Mouse (Mus musculus): ENCODE data around the gene Slc26a1. TPM values are rescaled to one million over a fixed set of nuclear protein-coding genes. Genes with fewer than 3 reads are reported as not detected.

Slc26a1 gene
- polyA plus RNA-seq (2012; rRNA removed), result 11.9 and 13.6 TPM in 2 replicates

GRCm38 (mm10) chr5:108675251-108675816 lies at the start of gene Slc26a1:
Gene Slc26a1 (minus strand): TSS chr5:108675569.

GRCm38 (mm10) chr5:108692271-108692670 lies 16.9 kb upstream of the Slc26a1 start, which contains the start of gene Fgfrl1:
Gene Fgfrl1 (plus strand): TSS chr5:108692382.

GRCm38 (mm10) chr5:108668977-108669936 lies 6.1 kb downstream of the Slc26a1 start, which contains the start of gene Dgkq:
Gene Dgkq (minus strand): TSS chr5:108669672.

GRCm38 (mm10) chr5:108659698-108660631 lies 15.4 kb downstream of the Slc26a1 start, which contains the start of gene Idua:
Gene Idua (plus strand): TSS chr5:108660331.

GRCm38 (mm10) chr5:108629634-108630483 lies 45.5 kb downstream of the Slc26a1 start, which contains the start of the genes Gak and Tmem175:
Gene Gak (minus strand): TSS chr5:108629755.
Gene Tmem175 (plus strand): TSS chr5:108629770.

Other genes with a start within 250 kb of the Slc26a1 start
- gene Atp5k, start 241.1 kb downstream of the Slc26a1 start, polyA plus RNA-seq (2012; rRNA removed), result 101 and 102 TPM in 2 replicates
- 0.29 and 0.40 TPM in 2 replicates for gene Mfsd7a, start 226.7 kb downstream of the Slc26a1 start, polyA plus RNA-seq (2012; rRNA removed)
- gene Pcgf3, start 214.3 kb downstream of the Slc26a1 start, polyA plus RNA-seq (2012; rRNA removed), result 5.2 and 5.4 TPM in 2 replicates
- gene Cplx1, start 125.5 kb downstream of the Slc26a1 start, polyA plus RNA-seq (2012; rRNA removed), result 0.01 TPM in 2 replicates
- 19.7 and 21.5 TPM in 2 replicates for gene Gak, start 45.8 kb downstream of the Slc26a1 start, polyA plus RNA-seq (2012; rRNA removed)
- gene Tmem175, start 45.8 kb downstream of the Slc26a1 start, polyA plus RNA-seq (2012; rRNA removed), result 7.4 and 8.8 TPM in 2 replicates
- 2.4 and 3.3 TPM in 2 replicates for gene Idua, start 15.2 kb downstream of the Slc26a1 start, polyA plus RNA-seq (2012; rRNA removed)
- 4.6 and 5.9 TPM in 2 replicates for gene Dgkq, start 5.9 kb downstream of the Slc26a1 start, polyA plus RNA-seq (2012; rRNA removed)
- gene Fgfrl1, start 16.8 kb upstream of the Slc26a1 start, polyA plus RNA-seq (2012; rRNA removed), result 11.8 and 12.3 TPM in 2 replicates
- gene Rnf212, start 99.4 kb upstream of the Slc26a1 start, polyA plus RNA-seq (2012; rRNA removed), result 3.0 and 3.5 TPM in 2 replicates
- gene Tmed11, start 119.8 kb upstream of the Slc26a1 start, polyA plus RNA-seq (2012; rRNA removed), result not detected in 2 replicates
- not detected in 2 replicates for gene Vmn2r8, start 133.3 kb upstream of the Slc26a1 start, polyA plus RNA-seq (2012; rRNA removed)
- gene Vmn2r9, start 177.0 kb upstream of the Slc26a1 start, polyA plus RNA-seq (2012; rRNA removed), result not detected in 2 replicates

Measured in liver, embryonic 14 days (tissue).